Mouse (Mus musculus) midbrain, embryonic 13.5 days (tissue): ENCODE measurements around the gene Prkn. TPM values are rescaled to one million over a fixed set of nuclear protein-coding genes. Genes with fewer than 3 reads are reported as not detected.

Experiments
- ATAC-seq: fragments of 200-750 bp; cut with Nextera tagmentation; 2 replicates; pipeline ENCODE4 v1.8.0; 2017; ENCODE audit warnings: mild to moderate bottlenecking, moderate TSS enrichment, moderate library complexity
- H3K27ac ChIP-seq: fragments of 300-500 bp; sonication (generic); 2 replicates; pipeline ENCODE4 v1.5.1; 2015; ENCODE audit warnings: inconsistent platforms, mild to moderate bottlenecking, moderate library complexity
- H3K27me3 ChIP-seq: fragments of 300-500 bp; sonication (generic); 2 replicates; pipeline ENCODE4 v1.6.1; 2015; ENCODE audit warnings: mild to moderate bottlenecking, inconsistent platforms
- H3K36me3 ChIP-seq: fragments of 300-500 bp; sonication (generic); 2 replicates; pipeline ENCODE4 v1.6.1; 2015; ENCODE audit warnings: mild to moderate bottlenecking, inconsistent platforms
- H3K4me1 ChIP-seq: fragments of 300-500 bp; sonication (generic); replicated peaks from 2 replicates; pipeline ENCODE4 v1.6.1; 2015; ENCODE audit warnings: inconsistent platforms
- H3K4me2 ChIP-seq: fragments of 300-500 bp; sonication (generic); replicated peaks from 2 replicates; pipeline ENCODE4 v1.6.1; 2015; ENCODE audit warnings: moderate library complexity, mild to moderate bottlenecking, inconsistent platforms
- H3K4me3 ChIP-seq: fragments of 300-500 bp; sonication (generic); replicated peaks from 2 replicates; pipeline ENCODE4 v1.5.1; 2015; ENCODE audit warnings: mild to moderate bottlenecking, inconsistent platforms
- H3K9ac ChIP-seq: fragments of 300-500 bp; sonication (generic); replicated peaks from 2 replicates; pipeline ENCODE4 v1.6.1; 2015; ENCODE audit warnings: mild to moderate bottlenecking, inconsistent platforms
- H3K9me3 ChIP-seq: fragments of 300-500 bp; sonication (generic); 2 replicates; pipeline ENCODE4 v1.6.1; 2016; ENCODE audit warnings: mild to moderate bottlenecking, inconsistent platforms
- WGBS: fragments of 180-500 bp; shearing (Covaris S2); methylation state at CpG from one replicate; pipeline ENCODE4 v1.1.7; 2015; 5-methylcytosine and 5-hydroxymethylcytosine counted together
- polyA plus RNA-seq: library from polyadenylated mRNA; unstranded; fragments of >200 nt; fragmentation: Nextera tagmentation; extraction: Ambion mirVana; gene quantifications from 2 replicates; pipeline ENCODE4 v1.2.1, GENCODE M21; 2015

Gene Prkn
- polyA plus RNA-seq, 1 experiment from 2014 or later: 3.1 TPM

DNA sequence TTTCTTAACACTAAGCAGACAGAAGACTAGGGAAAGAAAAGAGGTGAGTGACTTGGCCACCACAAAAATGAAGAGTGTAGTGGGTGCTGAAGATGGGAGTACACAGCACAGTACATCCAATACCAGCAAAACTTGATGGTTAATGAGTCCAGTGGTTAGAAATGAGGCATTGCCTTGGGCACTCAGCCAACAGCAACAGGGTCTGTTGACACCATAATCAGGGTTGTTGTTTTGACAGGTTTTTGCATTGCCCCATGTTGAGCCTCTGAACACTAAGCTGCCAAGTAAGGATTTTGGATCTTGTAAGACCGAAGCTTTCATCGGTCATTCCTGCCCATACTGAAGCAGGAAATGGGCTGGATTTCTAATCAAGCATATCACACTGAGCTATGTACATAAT, 474.0 kb downstream of the Prkn start:
- no peaks in the 10 kb centered on the region for H3K9me3 ChIP-seq
- no peak overlapping the region for H3K9ac ChIP-seq
- H3K4me3 ChIP-seq: no peak overlapping the region
- no peak overlapping the region for H3K27ac ChIP-seq
- no peak overlapping the region for H3K4me2 ChIP-seq
- H3K36me3 ChIP-seq: no peaks in the 10 kb centered on the region
- H3K4me1 ChIP-seq: 0 out of 2 replicates have a peak, but pooled peaks cover 4% of the 10 kb centered on the region
- H3K27me3 ChIP-seq: no peaks in the 10 kb centered on the region
- no peak for ATAC-seq
- WGBS: 91% methylated on average over 2 of the region's 2 CpGs

DNA sequence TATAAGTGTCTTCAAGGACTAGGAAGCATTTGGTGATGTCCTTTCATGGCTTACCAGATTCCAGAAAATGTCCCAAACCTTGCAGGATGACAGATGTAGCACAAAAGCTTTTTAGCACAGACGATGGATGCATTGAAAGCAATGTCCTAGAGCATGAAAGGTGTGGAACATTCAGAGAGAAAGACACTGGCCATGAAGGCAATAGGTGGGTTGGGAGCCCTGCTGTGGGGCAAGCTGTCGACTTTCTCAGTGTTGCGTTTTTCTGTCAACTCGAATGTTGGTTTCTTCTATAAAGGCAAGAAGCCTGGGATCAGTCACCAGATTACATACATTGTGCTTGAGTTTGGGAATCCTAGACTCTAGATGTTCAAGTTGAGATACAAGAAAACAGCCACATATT, 475.5 kb downstream of the Prkn start:
- no peaks in the 10 kb centered on the region for H3K36me3 ChIP-seq
- H3K27ac ChIP-seq: no peak overlapping the region
- peaks cover 7% of the 10 kb centered on the region; the same call in 1 of the 2 replicates for H3K4me1 ChIP-seq
- H3K4me2 ChIP-seq: no peak overlapping the region
- H3K9ac ChIP-seq: no peak overlapping the region
- no peak for ATAC-seq
- no peak overlapping the region for H3K4me3 ChIP-seq
- no peaks in the 10 kb centered on the region for H3K27me3 ChIP-seq
- 87% methylated on average over 4 of the region's 4 CpGs for WGBS
- H3K9me3 ChIP-seq: no peaks in the 10 kb centered on the region

DNA sequence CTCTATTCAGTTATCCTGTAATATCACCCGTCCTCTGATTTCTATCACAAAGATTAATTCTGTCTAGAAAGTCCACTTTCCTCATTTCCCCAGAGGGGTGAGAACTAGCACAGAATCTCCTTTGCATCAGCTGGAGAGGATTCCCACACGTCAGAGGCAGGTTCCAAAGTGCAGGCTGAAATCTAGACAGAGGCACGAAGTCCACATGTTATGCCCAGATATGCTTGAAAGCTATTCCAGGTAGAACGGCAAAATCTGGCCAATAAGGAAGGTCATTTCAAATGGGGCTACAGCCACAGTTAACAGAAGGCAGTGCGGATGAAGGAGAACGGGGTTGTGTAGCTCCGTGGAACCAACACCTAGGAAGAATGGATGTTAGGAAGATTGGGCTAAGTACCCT, 478.8 kb downstream of the Prkn start:
- Histone ChIP-seq H3K4me2 (no peak overlapping the region), H3K9ac (no peak overlapping the region), H3K36me3 (no peaks in the 10 kb centered on the region), H3K27me3 (no peaks in the 10 kb centered on the region), H3K4me3 (no peak overlapping the region), H3K9me3 (no peaks in the 10 kb centered on the region), H3K27ac (no peak overlapping the region), H3K4me1 (peaks cover 7% of the 10 kb centered on the region; the same call in 1 of the 2 replicates)
- no peak for ATAC-seq
- 92% methylated on average over 7 of the region's 7 CpGs for WGBS

DNA sequence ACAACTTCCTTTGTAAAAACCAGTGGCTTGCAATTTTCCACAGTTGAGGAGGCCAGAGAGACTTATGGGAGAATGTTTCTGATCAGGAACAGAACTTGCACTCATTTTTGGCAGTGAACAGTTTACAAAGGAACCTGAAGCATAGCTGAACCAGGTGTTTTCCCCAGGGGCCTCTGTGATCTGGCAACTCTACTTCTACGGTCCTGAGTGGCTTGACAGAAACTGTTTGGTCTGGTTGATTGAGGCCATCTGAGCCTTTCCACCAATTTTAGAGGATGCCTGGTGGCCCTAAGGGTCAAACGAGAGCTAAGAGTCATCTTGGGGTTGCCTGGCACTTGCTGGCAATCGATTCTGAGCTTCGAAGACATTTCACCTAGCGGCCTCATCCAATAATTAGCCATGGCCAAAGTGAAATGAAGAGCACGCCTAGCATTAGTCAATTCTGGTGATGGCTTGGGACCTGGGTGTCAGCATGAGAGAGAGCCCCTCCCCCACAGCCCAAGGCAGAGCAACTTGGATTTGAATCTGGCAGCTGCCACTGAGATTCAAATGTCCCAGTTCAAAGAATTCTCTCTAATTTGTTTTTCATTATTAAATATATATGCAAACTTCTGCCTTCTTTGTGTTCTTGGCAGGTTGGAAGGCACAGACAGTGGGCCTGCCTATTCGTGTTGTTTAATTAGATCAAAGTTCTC, 479.6 kb downstream of the Prkn start:
- H3K36me3 ChIP-seq: no peaks in the 10 kb centered on the region
- H3K4me3 ChIP-seq: no peak overlapping the region
- no peaks in the 10 kb centered on the region for H3K27me3 ChIP-seq
- no peak overlapping the region for H3K27ac ChIP-seq
- no peaks in the 10 kb centered on the region for H3K9me3 ChIP-seq
- WGBS: 73% methylated on average over 7 of the region's 7 CpGs
- no peak overlapping the region for H3K4me2 ChIP-seq
- peaks cover 7% of the 10 kb centered on the region; the same call in 1 of the 2 replicates for H3K4me1 ChIP-seq
- no peak for ATAC-seq
- H3K9ac ChIP-seq: no peak overlapping the region

DNA sequence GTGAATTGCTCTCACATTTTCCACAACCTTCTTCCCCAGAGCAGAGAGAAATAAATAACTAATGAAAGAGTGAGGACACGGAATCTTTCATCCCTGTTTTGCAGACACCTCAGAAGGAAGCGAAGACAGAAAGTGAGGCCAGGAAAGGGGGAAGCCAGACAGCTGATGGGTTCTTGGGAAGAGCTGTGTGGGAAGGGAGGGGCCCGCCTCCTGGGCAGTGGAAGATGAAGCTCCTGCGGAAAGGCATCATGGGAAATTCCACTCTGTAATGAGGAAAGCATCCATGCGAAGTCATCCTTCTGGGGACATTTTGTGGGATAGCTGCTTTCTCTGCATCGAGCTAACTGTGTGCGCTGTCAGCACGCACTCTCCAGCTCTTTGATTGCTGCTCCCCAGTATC, 491.9 kb downstream of the Prkn start:
- Histone ChIP-seq H3K9ac (no peak overlapping the region), H3K9me3 (no peaks in the 10 kb centered on the region), H3K4me2 (no peak overlapping the region), H3K27me3 (no peaks in the 10 kb centered on the region), H3K4me1 (peaks cover 18% of the 10 kb centered on the region), H3K27ac (peak overlapping the region; percentile 63), H3K4me3 (no peak overlapping the region), H3K36me3 (no peaks in the 10 kb centered on the region)
- peak; percentile 66; the same call in 1 of the 2 replicates for ATAC-seq
- 65% methylated on average over 8 of the region's 8 CpGs for WGBS

DNA sequence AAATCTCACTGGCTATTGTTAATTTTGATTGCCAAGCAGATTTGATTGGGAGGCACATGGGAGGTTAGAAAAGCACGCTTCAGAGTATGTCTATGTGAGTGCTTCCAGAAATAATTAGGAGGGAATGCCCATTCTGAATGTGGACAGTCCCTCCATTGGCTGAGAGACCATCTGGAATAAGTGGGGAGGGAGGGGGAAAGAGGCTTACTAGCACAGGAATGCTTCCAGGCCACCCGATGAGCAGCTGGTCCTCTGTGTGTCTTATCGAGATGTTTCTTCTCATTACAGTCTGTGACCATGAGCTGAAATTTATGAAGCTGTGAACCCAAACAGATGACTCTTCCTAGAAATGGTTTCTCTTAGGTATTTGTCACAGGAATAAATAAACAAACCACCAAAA, 493.6 kb downstream of the Prkn start:
- no peaks in the 10 kb centered on the region for H3K27me3 ChIP-seq
- H3K4me2 ChIP-seq: no peak overlapping the region
- no peaks in the 10 kb centered on the region for H3K9me3 ChIP-seq
- H3K4me1 ChIP-seq: peaks cover 18% of the 10 kb centered on the region
- no peak overlapping the region for H3K9ac ChIP-seq
- WGBS: 84% methylated on average over 3 of the region's 3 CpGs
- H3K27ac ChIP-seq: no peak overlapping the region
- H3K36me3 ChIP-seq: no peaks in the 10 kb centered on the region
- no peak overlapping the region for H3K4me3 ChIP-seq
- ATAC-seq: no peak

DNA sequence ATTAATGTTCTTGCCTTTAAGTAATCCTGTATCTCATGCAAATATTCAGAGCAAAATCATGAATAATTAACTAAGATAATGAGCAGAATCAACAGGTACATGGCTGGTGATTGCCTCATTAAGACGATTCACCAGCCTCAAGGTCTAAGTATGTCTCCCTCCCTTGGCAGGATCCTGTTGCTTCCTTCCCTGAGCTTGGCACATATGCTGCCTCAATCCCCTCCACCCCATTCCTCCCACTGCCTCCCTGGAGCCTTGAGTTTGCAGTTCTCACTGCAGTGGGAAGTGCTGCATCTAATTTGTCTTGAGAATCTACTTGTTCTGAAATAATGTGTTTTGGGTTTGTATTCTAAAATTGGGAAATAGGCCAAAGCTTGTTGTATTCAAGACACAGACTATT, 496.0 kb downstream of the Prkn start:
- no peaks in the 10 kb centered on the region for H3K27me3 ChIP-seq
- no peak overlapping the region for H3K4me3 ChIP-seq
- no peaks in the 10 kb centered on the region for H3K36me3 ChIP-seq
- H3K4me2 ChIP-seq: no peak overlapping the region
- WGBS: 79% methylated on average over 1 of the region's 1 CpGs
- H3K27ac ChIP-seq: no peak overlapping the region
- no peak overlapping the region for H3K9ac ChIP-seq
- peaks cover 10% of the 10 kb centered on the region; the same call in 1 of the 2 replicates for H3K4me1 ChIP-seq
- no peak for ATAC-seq
- no peaks in the 10 kb centered on the region for H3K9me3 ChIP-seq

DNA sequence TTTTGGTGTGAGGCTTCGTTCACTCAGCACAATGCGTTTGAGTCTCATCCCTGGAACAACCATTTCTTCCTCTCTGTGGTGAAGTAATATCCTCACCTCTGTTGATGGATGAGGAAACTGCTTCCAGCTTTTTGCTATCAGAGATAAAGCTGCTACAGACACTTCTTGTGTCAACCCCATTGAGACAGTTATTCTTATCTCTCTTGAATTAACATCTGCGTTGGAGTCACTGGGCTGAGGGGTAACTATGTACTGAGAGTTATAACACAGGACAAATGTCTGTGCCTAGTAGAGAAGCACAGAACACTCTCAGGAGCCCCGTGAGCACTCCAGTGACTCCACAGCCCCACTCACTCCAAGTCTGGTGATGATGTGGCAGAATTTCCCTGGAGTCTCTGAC, 500.2 kb downstream of the Prkn start:
- 93% methylated on average over 4 of the region's 4 CpGs for WGBS
- no peak overlapping the region for H3K9ac ChIP-seq
- ATAC-seq: no peak

DNA sequence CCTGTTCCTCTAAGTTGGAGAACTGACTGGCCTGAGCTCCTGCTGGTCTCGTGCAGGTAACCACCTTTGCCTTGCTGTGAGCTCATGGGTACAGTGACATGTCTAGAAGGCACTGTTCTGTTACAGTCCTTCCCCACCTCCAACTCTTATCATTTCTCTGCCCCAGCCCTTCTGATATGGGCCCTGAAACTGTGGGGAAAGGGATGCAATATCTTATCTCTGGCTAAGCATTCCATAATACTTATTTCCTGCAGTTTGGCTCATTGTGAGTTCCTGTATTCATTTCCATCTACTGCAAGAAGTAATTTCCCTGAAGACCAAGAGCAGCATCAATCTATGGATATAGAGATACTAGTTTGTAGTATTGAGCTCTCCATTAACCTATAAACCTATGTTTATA, 506.1 kb downstream of the Prkn start:
- H3K9me3 ChIP-seq: no peaks in the 10 kb centered on the region
- ATAC-seq: no peak
- no peaks in the 10 kb centered on the region for H3K4me1 ChIP-seq
- H3K9ac ChIP-seq: no peak overlapping the region
- no peak overlapping the region for H3K4me3 ChIP-seq
- no peak overlapping the region for H3K4me2 ChIP-seq
- WGBS: 95% methylated on average over 1 of the region's 1 CpGs
- H3K27me3 ChIP-seq: no peaks in the 10 kb centered on the region
- H3K27ac ChIP-seq: no peak overlapping the region
- H3K36me3 ChIP-seq: no peaks in the 10 kb centered on the region

More for the DNA sequence above, 500.2 kb downstream of the Prkn start:
- Histone ChIP-seq H3K4me2 (no peak overlapping the region), H3K27ac (no peak overlapping the region), H3K9me3 (no peaks in the 10 kb centered on the region), H3K4me3 (no peak overlapping the region), H3K36me3 (no peaks in the 10 kb centered on the region), H3K4me1 (no peaks in the 10 kb centered on the region), H3K27me3 (no peaks in the 10 kb centered on the region)

DNA sequence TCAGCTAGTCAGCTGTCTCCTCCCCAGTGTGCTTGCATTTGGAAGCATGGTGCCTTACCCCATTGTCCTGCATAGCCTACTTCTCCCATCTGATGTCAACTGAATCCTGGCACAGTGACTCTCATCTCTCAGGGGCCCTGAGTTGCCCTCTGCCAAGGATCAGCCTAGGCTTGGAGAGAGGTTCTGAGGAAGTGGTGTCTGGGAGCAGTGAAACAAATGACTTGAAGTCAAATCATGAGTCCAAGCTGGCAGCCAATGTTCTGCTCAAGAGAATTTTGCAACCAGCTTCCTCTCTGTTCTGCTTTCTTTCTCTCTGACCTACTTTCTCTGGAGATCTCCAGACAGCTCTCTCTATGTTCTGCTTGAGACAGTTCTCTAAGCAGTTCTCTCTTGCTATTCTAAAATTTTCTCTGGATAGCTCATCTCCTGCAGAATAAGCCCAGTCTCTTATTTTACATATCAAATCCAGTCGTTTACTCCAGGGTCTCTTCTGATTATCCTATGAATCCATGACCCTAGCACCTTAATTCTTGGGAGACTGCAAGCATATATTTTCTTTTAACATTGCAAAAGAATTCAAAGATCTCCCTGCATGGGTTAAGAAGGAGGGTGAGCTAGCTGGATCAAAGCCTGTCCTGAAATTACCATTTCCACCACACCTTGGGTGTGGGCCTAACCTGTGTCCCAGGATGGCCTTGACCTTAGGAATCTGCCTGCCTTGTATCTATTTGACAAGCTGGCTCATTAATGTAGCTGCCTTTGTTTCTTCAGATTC, 512.8 kb downstream of the Prkn start:
- Histone ChIP-seq H3K36me3 (no peaks in the 10 kb centered on the region), H3K27ac (no peak overlapping the region), H3K4me2 (no peak overlapping the region), H3K4me1 (no peaks in the 10 kb centered on the region), H3K27me3 (no peaks in the 10 kb centered on the region), H3K9me3 (no peaks in the 10 kb centered on the region), H3K9ac (no peak overlapping the region), H3K4me3 (no peak overlapping the region)
- 51% methylated on average over 1 of the region's 1 CpGs for WGBS
- ATAC-seq: no peak

DNA sequence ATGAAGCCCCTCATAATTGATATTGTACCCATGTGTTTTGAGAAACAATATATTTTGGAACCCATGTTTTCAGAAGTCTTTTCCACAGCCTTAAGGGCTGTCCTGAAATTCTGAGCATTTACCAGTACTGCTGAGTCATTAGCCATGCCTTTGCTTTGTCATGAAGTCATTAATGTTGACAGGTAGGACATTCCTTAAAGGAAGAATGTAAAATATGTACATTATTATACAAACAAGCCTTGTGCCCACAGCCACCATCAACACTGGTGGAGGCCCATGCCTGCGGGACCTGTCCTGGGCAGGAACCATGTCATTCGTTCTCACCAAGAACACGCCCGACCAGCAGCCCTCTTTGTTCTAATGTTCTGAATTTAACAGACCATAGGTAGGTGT, 513.4 kb downstream of the Prkn start:
- Histone ChIP-seq H3K4me1 (no peaks in the 10 kb centered on the region), H3K27me3 (no peaks in the 10 kb centered on the region), H3K9me3 (no peaks in the 10 kb centered on the region), H3K9ac (no peak overlapping the region), H3K4me2 (no peak overlapping the region), H3K4me3 (no peak overlapping the region), H3K27ac (no peak overlapping the region), H3K36me3 (no peaks in the 10 kb centered on the region)
- no peak for ATAC-seq
- 90% methylated on average over 4 of the region's 4 CpGs for WGBS

DNA sequence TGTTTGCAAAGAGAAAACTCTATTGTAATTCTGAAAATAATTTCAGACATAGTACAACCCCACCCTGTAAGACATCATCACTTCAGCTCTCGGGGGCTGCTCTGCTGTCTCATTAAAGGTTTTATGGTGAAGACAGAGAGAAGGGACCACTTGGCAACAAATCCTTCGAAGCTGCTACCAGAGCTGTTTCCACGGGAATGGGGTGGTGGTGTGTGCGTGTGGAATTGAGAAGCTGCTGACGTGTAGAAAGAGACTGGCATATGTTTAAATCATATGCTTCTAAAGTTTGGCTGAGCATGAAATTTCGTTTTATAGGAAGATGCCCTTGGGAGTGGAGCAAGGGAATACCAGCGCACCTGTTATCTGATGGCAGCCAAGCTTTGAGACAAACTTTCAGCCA, 514.2 kb downstream of the Prkn start:
- no peak for ATAC-seq
- Histone ChIP-seq H3K4me1 (no peaks in the 10 kb centered on the region), H3K4me3 (no peak overlapping the region), H3K36me3 (no peaks in the 10 kb centered on the region), H3K4me2 (no peak overlapping the region), H3K27me3 (no peaks in the 10 kb centered on the region), H3K27ac (no peak overlapping the region), H3K9me3 (no peaks in the 10 kb centered on the region), H3K9ac (no peak overlapping the region)
- 78% methylated on average over 7 of the region's 7 CpGs for WGBS
